Mouse (Mus musculus): ENCODE results near the gene Uvrag.

Gene Uvrag

GRCm38 (mm10) chr7:99053626-99054025, 87.3 kb downstream of the Uvrag start:
- DNase-seq, result no peak

GRCm38 (mm10) chr7:99052471-99053241, 88.3 kb downstream of the Uvrag start:
- DNase-seq, result no peak

- DNase-seq, result no peak
These were observed 90.1 kb downstream of the Uvrag start for GRCm38 (mm10) chr7:99050882-99051281.

GRCm38 (mm10) chr7:99049897-99050296, 91.0 kb downstream of the Uvrag start:
- no peak for DNase-seq

GRCm38 (mm10) chr7:99046545-99047206, 94.3 kb downstream of the Uvrag start:
- no peak for DNase-seq

- no peak for DNase-seq
These were observed 95.4 kb downstream of the Uvrag start for GRCm38 (mm10) chr7:99045525-99045924.

- DNase-seq, result no peak
These were observed 97.0 kb downstream of the Uvrag start for GRCm38 (mm10) chr7:99043923-99044322.

GRCm38 (mm10) chr7:99043322-99043721, 97.6 kb downstream of the Uvrag start:
- no peak for DNase-seq

- DNase-seq, result no peak
These were observed 99.1 kb downstream of the Uvrag start for GRCm38 (mm10) chr7:99041818-99042217.

- DNase-seq, result no peak
These were observed 101.0 kb downstream of the Uvrag start for GRCm38 (mm10) chr7:99039912-99040311.

- DNase-seq, result no peak
These were observed 104.7 kb downstream of the Uvrag start for GRCm38 (mm10) chr7:99036284-99036683.

GRCm38 (mm10) chr7:99034909-99035308, 106.0 kb downstream of the Uvrag start:
- DNase-seq, result no peak

GRCm38 (mm10) chr7:99033838-99034237, 107.1 kb downstream of the Uvrag start:
- no peak for DNase-seq

- DNase-seq, result no peak
These were observed 107.6 kb downstream of the Uvrag start for GRCm38 (mm10) chr7:99033314-99033713.

- DNase-seq, result no peak
These were observed 108.9 kb downstream of the Uvrag start for GRCm38 (mm10) chr7:99032051-99032450.

- DNase-seq, result no peak
These were observed 112.8 kb downstream of the Uvrag start for GRCm38 (mm10) chr7:99028108-99028507.

- no peak for DNase-seq
These were observed 113.8 kb downstream of the Uvrag start for GRCm38 (mm10) chr7:99027185-99027584.

- DNase-seq, result no peak
These were observed 115.0 kb downstream of the Uvrag start for GRCm38 (mm10) chr7:99025989-99026388.

GRCm38 (mm10) chr7:99025265-99025664, 115.7 kb downstream of the Uvrag start:
- no peak for DNase-seq

- DNase-seq, result no peak
These were observed 116.2 kb downstream of the Uvrag start for GRCm38 (mm10) chr7:99024791-99025190.

GRCm38 (mm10) chr7:99023931-99024330, 117.0 kb downstream of the Uvrag start:
- no peak for DNase-seq

GRCm38 (mm10) chr7:99021277-99021676, 119.7 kb downstream of the Uvrag start:
- no peak for DNase-seq

- DNase-seq, result no peak
These were observed 120.6 kb downstream of the Uvrag start for GRCm38 (mm10) chr7:99020353-99020752.

GRCm38 (mm10) chr7:99017224-99017844, 123.6 kb downstream of the Uvrag start:
- no peak for DNase-seq

Data from liver (tissue).